In genomic region chrX:41793303-41793702, GRCm38 (mm10) we compare ENCODE assay signal across 33 mouse cellular contexts.
"Had no signal": no experiment of that assay in that cellular context is flagged by ENCODE, and none has a peak within 500 bp of the region (broad histone marks: within the 10 kb centered on the region; RNA-seq: fewer than 3 reads in every experiment).

No protein-coding gene starts in this region.

- H3K27ac ChIP-seq: heart, embryonic 10.5 days; heart, embryonic 13.5 days; heart, embryonic 15.5 days; hindbrain, embryonic 10.5 days; hindbrain, embryonic 12.5 days; hindbrain, embryonic 13.5 days; hindbrain, embryonic 14.5 days; hindbrain, embryonic 15.5 days; hindbrain, postnatal 0 days; kidney, embryonic 15.5 days; kidney, postnatal 0 days; layer of hippocampus, adult 2 months; left cerebral cortex, adult 2 months had no signal

- H3K9ac ChIP-seq: heart, embryonic 12.5 days; heart, embryonic 13.5 days; heart, embryonic 15.5 days; hindbrain, embryonic 12.5 days; hindbrain, embryonic 13.5 days; hindbrain, embryonic 14.5 days; hindbrain, embryonic 15.5 days; kidney, embryonic 15.5 days had no signal

- H3K9me3 ChIP-seq: heart, embryonic 10.5 days; heart, embryonic 12.5 days; heart, embryonic 13.5 days; heart, embryonic 15.5 days; hindbrain, embryonic 10.5 days; hindbrain, embryonic 12.5 days; hindbrain, embryonic 13.5 days; hindbrain, embryonic 15.5 days; kidney, embryonic 15.5 days had no signal

- H3K36me3 ChIP-seq: heart, embryonic 12.5 days; heart, embryonic 15.5 days; hindbrain, embryonic 13.5 days; hindbrain, embryonic 15.5 days; kidney, embryonic 15.5 days had no signal

- ATAC-seq: hindbrain, embryonic 16.5 days; hindbrain, postnatal 0 days; inflammation-experienced regulatory T-cells, adult 6 months had no signal

- H3K27me3 ChIP-seq: heart, embryonic 12.5 days; heart, embryonic 13.5 days; heart, embryonic 15.5 days; hindbrain, embryonic 12.5 days; hindbrain, embryonic 13.5 days; hindbrain, embryonic 15.5 days; kidney, embryonic 15.5 days had no signal

- H3K4me1 ChIP-seq: heart, embryonic 10.5 days; heart, embryonic 12.5 days; heart, embryonic 13.5 days; heart, embryonic 15.5 days; hindbrain, embryonic 10.5 days; hindbrain, embryonic 12.5 days; hindbrain, embryonic 13.5 days; hindbrain, embryonic 15.5 days; kidney, embryonic 15.5 days had no signal

- H3K4me3 ChIP-seq: heart, embryonic 10.5 days; heart, embryonic 12.5 days; heart, embryonic 13.5 days; heart, embryonic 15.5 days; hindbrain, embryonic 10.5 days; hindbrain, embryonic 12.5 days; hindbrain, embryonic 13.5 days; hindbrain, embryonic 15.5 days; kidney, embryonic 15.5 days; layer of hippocampus, adult 2 months; left cerebral cortex, adult 2 months had no signal

- DNase-seq: heart, postnatal 10 days; heart, postnatal 14 days; heart, postnatal 36 days; heart, postnatal 4 days; kidney, adult 11 months; kidney, adult 18-20 months; kidney, adult 2 months; kidney, adult 8-10 months; kidney, adult 9 months; kidney, postnatal 10 days; kidney, postnatal 14 days; kidney, postnatal 25 days; kidney, postnatal 36 days; kidney, postnatal 4 days; layer of hippocampus, adult 9-11 months; layer of hippocampus, postnatal 36 days had no signal

- H3K4me2 ChIP-seq: heart, embryonic 11.5 days; heart, embryonic 12.5 days; heart, embryonic 13.5 days; heart, embryonic 15.5 days; hindbrain, embryonic 12.5 days; hindbrain, embryonic 13.5 days; hindbrain, embryonic 14.5 days; hindbrain, embryonic 15.5 days; kidney, embryonic 15.5 days had no signal
